Mouse (Mus musculus) lung, postnatal 14 days (tissue): ENCODE measurements around the gene Hells.

Experiments used
- DNase-seq: peaks from one replicate; pipeline ENCODE4 v3.0.0; 2021

The Hells gene

DNA sequence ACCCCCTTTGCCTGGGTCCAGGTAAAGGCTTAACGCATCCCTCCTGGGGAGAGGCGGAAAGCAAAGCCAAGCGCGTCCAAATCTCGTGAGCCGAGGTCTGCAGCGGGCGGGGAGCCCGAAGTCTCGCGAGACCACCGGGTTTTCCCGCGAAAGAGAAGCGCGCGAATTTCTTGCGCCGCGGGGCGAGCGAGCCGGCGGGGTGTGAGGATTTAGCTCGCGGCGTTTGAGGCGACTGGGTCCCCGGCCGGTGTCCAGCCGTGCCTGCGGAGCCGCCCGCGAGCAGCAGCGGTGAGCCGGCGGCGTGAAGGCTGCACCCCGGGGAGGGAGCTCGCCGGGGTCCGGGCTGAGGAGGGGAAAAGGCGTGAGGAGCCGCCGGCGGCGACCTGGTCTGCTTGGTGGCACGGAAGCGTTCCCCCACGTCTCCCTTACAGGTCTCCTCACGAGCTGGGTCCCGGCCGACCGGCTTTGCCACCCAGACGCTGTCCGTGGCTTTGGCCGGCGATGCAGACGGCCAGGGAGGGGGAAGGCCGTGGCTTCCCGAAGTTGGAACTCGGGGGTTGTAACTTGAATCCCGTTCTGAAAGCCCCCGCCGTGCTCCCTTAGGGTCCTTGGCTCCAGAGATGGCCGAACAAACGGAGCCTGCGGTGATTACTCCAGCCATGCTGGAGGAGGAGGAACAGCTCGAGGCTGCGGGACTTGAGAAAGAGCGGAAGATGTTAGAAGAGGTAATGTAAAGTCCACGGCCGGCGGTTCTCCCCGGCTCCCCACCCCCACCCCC, at the start of gene Hells:
Gene Hells, plus strand, starts transcription at position 128 of the 778 bp plus-strand sequence.
- DNase-seq, result peak; percentile 89

DNA sequence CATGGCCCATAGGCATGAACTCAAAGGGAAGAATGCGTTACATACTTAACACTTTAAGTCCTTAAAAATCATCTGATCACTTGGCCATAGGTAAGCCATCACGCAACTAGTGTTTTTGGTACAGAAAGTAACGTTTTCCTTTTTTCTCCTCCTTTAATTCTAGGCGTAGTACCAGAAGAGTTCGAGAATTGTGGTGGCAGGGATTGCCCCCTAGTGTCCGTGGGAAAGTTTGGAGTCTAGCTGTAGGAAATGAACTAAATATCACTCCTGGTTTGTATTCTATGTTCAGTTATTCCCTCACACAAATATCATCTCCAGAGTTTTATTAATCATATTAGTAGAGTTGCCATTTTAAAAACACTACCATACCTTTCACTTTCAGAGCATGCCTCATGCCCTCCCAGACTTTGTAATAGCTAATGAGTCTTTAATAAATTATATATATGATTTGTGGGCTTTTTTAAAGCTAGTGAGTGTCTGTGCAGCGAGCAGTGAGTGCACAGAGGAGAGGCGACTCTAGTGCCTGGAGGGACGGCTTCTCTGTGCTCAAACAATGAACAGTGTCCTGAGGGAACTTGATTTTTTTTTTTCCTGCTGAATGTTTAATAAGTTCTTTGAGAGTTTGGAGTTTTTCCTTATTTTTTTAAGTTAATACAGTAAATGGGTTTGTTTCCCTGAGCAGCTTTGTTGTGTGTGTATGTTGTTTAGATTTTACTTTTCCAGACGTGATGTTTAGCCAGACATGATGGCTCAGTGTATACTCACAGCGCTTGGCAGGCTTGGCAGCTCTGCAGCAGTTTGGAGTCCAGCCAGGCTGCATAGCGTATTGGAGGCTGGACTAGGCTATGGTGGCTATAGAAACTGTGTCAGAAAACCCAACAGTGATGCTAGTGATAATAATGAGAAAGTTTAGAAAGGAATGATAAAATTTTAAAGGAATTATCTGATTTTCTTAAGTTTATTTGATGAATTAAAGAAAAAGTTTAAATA, 29.3 kb upstream of the Hells start:
- DNase-seq, result no peak

DNA sequence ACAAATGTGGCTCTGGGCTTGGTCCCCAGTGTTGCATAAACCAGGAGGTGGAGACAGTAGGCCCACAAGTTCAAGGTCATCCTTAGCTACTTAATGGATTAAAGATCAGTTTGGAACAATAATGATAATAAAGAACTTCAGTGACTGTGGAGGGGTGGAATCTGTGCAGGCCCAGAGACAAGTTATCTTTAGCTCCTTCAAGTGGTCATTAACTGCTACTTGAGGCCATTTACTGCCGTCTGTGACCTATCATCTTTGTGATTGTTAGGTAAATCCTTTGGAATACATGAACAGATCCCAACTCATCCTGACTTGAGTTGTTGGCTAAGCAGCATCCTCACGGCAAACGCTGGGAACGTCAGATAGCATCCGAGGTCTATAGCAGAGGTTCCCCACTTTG, 28.2 kb upstream of the Hells start:
- no peak for DNase-seq

DNA sequence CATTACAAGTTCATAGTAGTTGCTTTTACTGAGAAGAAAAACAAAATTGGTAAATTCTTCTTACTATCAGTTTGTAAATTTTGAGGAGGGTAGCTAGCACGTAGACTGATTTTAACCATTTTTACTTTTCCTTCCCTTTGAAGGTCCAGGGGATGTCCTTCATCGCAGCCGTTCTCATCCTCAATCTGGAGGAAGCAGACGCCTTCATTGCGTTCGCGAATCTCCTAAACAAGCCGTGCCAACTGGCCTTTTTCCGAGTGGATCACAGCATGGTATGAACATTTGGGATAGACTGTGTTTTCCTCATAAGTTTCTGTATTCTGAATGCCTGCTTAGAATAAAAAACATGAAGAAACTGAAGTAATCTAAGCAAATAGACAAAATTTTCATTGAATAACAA, 16.9 kb upstream of the Hells start:
- no peak for DNase-seq

DNA sequence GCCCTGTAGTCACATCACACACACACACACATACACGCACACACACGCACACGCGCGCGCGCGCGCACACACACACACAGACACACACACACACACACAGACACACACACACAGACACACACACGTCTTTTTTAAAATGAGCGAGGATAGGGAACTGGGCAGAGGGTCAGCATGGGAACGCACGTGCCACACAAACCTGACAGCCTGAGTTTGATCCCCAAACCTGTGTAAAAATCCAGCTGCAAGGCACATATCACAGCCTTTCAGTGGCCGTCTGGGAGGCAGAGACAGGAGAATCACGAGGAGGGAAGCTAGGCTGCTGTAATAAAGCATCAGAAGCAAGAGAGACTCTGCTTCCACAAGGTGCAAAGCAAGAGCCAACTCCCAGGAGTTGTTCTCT, 15.8 kb upstream of the Hells start:
- no peak for DNase-seq

DNA sequence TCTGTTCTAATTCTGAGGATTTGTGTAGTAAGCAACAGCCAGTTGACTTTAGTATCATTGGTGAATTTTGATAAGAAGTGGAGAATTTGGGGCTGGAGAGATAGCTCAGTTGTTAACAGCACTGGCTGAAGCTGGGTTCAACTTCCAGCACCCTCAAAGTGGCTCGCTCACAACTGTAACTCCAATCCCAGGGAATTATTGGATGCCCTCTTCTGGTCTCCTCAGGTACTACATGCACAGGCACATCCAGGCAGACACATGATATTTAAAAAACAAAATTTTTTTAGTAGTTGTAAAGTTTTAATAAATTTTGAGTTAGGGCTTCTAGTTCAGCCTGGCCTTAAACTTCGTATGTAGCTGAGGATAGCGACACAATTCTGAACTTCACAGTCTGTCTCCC, 15.0 kb upstream of the Hells start:
- DNase-seq, result peak; percentile 70

DNA sequence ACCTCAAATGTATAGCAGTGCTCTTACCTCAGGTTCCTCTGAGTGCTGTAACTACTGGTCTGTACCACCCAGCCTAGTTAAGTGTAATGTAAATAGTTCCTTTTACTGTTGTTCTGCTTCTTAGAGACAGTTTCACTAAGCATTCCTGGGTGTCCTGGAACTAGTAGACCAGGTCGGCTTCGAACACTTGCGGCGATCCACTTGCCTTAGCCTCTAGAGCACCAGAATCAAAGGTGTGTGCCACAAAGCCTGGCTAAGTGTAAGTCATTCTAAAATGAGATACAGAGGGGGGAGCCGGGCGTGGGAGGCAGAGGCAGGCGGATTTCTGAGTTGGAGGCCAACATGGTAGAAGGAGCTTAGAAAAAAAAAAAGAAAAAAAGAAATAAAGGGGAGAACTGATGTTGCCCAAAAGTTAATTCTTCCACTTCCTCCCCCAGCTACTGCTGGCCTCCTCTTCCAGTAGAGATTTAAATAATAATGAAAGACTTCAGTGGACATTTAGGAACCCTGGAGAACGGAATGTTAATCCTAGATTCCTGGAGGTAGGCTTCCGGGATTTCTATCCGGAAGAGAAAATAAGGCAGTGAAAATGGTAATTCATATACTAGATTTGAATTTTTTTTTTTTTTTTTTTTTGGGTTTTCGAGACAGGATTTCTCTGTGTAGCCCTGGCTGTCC, 2.1 kb upstream of the Hells start:
- DNase-seq, result no peak

DNA sequence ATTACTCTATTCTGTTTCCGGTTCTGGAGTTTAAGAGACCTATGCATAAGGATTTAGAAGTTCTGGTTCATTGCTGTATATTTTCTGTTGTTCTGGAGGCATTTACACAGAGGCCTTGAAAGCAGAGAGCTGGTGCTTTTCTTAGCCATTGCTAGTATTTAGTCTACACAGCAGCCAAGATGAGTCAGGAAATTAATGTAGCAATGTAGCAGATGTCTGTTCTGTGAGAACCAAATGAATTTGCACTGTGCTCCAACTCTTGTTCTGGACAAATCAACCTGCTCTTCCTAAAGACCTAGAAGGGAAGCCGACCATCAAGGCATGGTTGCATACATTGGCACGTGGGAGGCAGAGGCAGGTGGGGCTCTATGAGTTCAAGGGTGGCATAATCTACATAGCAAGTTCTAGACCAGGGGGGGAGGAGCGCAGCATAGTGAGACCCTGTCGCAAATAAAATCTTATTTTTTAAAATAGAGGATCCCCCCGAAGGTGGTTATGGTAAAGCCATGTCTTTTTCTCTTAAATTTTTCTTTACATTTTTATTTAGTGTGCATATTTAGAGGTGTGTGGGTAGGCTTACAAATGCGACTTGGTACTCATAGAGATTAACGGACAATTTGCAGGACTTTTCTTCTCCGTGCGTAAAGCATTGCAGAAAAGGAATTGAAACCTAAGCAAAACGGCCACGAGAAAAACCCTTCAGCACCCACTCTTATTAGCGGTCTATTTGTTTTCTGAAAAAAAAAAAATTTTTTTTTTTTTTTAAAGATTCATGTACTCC, 1.1 kb upstream of the Hells start:
- DNase-seq, result no peak

DNA sequence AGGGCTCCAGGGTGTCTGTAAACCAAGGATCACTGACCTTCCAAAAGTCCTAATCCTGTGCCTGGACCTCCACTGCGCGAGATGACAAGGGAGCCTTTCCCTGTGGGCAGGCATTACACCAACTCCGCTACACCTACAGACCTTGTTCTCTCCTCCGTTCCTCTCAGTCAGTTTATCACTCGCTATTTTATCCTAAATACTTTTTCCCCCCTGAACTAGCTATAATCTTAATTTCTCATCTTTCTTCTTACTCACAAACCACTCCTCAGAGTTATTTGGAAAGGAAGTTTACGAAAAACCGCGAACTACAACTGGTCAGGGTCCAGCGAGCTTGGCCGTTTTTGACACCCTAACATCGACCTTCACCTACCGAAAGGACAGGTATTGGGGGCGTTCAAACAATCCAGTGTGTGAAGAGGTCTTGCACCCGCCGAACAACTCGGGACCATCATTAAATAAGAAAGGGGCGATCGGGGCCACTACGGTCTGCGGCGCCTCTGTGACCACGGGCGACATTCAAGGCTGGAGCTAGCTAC, 395 bp upstream of the Hells start:
- DNase-seq, result no peak

DNA sequence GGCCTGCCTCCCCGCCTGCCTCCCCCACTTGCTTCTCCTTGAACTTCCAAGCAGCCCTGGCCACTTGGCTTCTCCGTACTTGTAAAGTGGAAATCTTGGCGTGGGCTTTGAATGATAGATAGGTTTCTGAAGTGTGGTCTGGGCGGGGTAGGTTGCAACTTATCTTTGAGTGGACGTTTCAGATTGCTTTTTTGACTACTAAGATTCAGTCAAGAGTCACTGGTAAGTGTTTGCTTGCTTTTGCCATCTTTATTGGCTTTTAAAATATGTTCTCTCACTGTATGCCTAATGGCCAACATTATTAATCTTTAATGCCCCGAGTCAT, 813 bp downstream of the Hells start:
- DNase-seq, result no peak

DNA sequence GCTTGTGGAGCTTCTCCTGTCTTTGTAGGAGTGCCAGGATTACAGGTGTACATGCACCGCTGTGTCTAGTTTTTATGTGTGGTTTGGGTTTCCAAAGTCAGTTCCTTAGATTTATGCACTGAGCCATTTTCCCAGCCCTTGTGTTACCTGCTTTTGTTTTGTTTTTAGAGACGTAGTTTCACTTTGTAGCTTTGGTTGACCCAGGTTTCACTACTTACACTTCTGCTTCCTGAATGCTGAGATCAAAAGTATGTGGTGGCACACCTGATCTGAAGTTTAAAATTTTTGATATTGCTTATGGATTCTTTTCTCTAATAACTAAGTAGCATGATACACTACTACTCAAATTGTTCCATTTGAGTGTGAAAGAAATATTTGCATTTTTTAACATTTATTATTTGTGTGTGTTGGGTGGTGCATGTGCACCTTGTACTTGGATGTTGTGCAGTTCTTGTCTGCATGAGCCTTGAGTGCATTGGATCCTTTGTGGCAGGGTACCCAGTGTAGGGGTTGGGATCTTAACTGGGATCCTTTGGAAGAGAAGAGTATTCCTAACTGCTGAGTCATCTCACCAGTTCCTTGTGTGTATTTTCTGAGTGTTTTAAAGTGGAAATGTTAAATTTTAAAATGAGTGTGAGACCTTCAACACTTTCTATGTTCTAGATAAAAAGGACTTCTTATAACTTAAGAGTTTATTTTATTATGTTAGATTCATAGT, 14.0 kb downstream of the Hells start:
- DNase-seq, result no peak

DNA sequence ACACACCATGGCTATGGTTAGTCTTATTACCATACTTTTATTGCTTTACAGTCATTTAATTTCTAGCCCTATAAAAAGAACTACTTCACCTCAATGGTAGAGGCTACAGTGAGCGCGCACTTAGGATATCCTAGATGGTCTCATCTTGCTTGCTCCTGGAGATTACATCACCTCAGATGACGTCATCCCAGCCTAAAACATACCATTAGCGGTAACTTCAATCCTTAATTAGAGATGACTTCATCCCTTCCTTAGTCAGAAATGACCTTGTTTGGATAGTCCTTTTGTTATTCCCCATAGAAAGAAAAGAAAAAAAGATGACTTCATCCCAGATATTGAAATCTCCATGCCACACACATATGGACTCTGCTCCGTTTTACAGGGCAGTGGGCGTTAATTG, 40.0 kb downstream of the Hells start:
- no peak for DNase-seq

DNA sequence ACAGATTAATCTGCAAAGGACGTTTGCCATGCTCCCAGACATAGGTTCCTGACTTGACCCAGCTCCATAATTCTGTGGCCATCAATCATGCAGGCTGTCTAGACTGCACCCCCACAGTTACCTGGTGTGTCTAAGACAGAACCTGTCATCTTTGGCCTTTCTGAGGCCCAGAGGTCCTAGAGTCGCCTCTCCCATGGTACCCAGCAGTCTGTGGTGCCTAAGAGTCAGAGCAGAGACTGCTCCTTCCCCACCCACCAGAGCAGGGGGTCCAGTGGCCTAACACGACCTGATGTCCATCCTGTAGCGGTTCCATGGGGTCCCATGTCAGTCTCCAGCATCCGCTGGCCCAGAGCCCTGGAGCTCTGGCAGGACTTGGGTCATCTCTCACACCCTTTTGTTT, 41.9 kb downstream of the Hells start:
- DNase-seq, result no peak

DNA sequence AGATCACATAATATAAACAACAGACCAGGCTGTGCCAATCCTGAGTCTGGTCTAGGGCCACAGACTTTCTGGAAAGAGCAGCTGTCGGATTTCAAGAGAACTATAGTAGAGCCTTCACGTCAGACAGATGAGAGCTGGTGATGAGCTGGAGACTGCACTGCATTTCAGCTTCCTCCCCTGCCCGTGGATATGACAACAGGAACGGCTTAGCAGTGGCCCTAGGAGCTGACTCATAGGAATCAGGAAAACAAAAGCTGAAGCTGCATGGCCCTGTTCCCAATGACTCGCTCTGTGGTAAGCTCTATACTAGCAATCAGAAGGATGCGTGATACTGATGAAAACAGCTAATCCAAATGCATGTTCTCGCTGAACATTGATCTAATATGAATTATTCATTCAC, 43.0 kb downstream of the Hells start:
- DNase-seq, result no peak

DNA sequence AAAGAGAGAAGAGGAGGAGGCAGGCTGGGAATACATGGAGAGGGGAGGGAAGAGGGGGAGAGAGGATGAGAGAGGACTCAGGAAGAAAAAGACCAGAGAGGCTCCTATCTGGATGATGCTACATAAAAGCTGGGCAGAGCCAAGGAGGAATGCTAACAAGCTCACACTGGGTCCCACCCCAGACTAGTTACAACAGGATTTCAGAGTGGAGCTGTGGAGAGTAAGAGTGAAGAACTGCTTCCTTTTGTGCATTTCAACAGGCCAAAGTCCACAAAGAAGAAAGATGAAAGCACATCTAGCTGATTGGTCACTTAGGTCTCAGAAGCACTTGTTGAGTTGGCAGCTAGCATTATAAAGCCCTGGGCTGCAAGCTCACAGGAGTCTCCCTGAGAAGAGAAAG, 45.6 kb downstream of the Hells start:
- DNase-seq, result no peak

DNA sequence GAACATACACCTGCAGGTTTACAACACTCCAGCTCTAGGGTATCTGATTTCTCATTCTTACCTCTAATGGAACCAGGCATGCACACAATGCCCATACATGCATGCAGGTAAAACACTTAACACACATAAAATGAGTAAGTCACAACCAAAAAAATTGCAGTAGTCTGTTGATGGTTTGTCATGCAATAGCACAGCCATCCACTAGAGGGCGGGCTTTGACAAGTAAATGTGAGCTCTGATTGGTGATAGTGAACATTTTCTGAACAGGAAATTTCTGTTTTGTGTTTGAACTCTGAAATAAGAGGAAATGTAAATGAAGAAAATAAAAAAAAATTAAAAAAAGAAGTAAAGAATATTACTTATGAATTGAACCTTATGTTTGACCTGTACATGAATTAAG, 51.3 kb downstream of the Hells start:
- DNase-seq, result peak; percentile 68

DNA sequence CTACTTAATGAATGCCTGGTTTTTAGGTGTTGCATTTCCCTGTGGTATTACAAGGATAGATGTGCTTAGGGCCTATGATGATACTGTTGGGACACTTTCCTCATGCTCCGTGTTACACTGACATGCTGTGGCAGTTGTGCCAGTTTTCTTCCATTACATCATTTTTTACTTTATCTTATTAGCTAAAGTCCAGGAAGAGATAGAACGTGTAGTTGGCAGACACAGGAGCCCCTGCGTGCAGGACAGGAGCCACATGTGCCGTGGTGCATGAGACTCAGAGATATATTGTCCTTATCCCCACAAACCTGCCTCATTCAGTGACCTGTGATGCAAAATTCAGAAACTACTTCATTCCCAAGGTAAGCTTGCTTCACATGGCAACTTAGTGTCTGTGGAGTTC, 67.5 kb downstream of the Hells start:
- no peak for DNase-seq

DNA sequence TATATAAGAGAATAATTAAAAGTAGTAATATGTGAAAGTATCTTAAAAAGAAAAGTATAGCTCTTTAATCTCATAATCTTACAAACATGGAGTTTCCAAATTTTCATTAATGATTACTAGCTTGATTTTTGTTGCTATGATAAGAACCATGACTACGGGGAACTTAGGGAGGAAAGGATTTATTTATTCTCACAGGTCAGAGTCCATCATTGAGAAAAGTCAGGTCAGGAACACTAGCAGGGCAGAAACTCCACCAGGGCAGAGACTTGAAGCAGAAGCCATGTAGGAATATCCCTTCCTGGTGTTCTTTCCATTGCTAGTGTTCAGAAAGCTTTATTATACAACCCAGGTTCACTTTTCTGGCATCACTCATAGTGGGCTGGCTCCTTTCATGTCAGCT, 68.0 kb downstream of the Hells start:
- no peak for DNase-seq

DNA sequence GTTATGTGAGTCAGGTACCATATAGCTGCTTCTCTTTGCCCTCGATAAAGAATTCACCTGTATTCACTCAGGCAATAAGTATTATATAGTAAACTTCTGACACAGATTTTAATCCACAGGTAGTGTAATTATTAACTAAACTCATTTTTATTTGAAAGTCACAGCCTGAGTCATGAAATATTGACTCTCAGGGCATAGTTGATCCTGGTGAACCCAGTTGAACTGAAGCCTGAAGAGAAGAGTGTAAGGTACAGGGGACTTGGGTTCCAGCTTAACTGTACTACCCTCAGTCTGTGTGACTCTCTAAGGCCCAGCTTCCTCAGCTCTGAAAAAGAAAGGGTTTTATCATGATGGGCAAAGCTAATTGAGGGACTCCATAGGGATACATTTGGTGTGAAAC, 74.4 kb downstream of the Hells start:
- no peak for DNase-seq

DNA sequence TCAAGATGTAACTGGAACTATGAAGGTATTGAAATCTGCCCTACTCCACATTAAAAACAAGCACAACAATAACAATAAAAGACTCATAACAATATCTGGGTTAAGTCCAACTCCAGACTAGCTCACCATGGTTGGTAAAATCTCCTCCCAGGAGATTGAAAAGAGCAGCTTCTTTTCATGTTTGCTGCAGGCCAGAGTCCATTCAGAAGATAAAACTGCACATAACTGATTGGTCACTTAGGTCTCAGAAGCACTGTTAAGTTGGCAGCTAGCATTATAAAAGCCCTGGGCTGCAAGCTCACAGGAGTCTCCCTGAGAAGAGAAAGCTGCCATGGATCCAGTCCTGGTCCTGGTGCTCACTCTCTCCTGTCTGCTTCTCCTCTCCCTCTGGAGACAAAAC, 76.0 kb downstream of the Hells start, which contains the start of gene Cyp2c55:
Gene Cyp2c55, plus strand, starts transcription at position 305 of the 400 bp plus-strand sequence.
- no peak for DNase-seq
